Mouse (Mus musculus) ES-E14 (cell line): ENCODE data around the gene Slc17a9.
A peak's percentile ranks its signal among the peaks of the same experiment; 100 is the strongest.

ENCODE experiments used
- CHD2 ChIP-seq: IDR thresholded peaks from 2 replicates; pipeline ENCODE4 v1.6.1; 2014; ENCODE audit warnings: mild to moderate bottlenecking, low read depth, low read length, inconsistent platforms
- HCFC1 ChIP-seq: IDR thresholded peaks from 2 replicates; pipeline ENCODE4 v1.6.1; 2012; ENCODE audit warnings: low read length, inconsistent platforms, borderline replicate concordance; ENCODE audit not compliant: insufficient read depth
- MAFK ChIP-seq: IDR thresholded peaks from 2 replicates; pipeline ENCODE4 v1.6.1; 2014; ENCODE audit warnings: mild to moderate bottlenecking, low read depth, low read length, inconsistent platforms; ENCODE audit not compliant: insufficient read depth
- ZNF384 ChIP-seq: IDR thresholded peaks from 2 replicates; pipeline ENCODE4 v1.6.1; 2012; ENCODE audit warnings: low read depth, low read length, inconsistent platforms

DNA sequence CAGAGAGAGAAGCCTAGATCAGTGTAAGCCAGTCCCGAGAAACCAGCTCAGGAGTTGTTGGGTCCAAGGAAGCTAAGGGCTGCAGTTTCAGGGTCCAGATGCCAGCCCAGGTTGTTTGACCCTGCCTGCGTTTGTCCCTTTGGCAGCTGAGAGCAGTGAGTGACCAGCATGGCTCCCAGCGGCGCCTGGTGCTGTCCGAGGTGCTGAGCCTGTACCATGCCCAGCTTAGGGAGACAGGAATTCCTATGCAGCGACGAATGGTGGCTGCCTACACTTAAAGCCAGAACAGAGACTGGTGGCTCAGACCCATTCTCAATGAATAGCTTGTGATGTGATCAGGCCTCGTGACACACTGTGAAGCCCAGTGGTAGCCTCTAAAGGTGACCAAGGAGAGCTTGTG is 30.8 kb downstream of the Slc17a9 start:
- TF ChIP-seq MAFK (0 out of 2 replicates have a peak, but pooled peaks have one; percentile 19), HCFC1 (no peak), ZNF384 (no peak), CHD2 (no peak)
